Mouse (Mus musculus): Measurements from ENCODE around the gene Cox17. TPM values are rescaled to one million over a fixed set of nuclear protein-coding genes. Genes with fewer than 3 reads are reported as not detected.

Gene Cox17
- polyA plus RNA-seq, 1 experiment from 2014 or later, result 108 TPM

DNA sequence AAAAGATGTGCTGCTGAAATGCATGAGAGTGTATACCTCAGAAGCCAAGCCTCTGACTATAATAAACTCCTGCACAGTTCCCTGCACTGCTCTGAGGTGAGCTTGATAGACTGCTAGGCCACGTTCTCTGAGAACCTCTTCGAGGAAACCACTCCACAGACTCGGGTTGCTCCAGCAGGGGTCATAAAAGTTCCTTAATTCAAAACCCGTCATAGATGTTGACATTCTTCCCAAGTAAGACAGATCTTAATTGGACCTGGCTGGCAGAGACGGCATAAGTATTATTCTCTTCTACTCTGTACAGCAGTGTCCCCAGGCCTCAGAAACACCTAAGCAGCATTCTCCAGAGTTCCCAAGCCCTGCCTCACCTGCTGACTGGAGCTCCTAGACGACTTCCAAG lies 4.1 kb downstream of the Cox17 start:
- Histone ChIP-seq H3K27me3 (ENCODE audit: control insufficient read depth, insufficient read depth, low read length) (no peaks in the 10 kb centered on the region), H3K4me1 (ENCODE audit: control insufficient read depth, insufficient read depth, low read length) (0 out of 2 replicates have a peak, but pooled peaks cover 2% of the 10 kb centered on the region), H3K4me2 (ENCODE audit: low read depth, low read length) (no peak overlapping the region), H3K27ac (replicated peaks; ENCODE audit: low read depth, low read length) (no peak overlapping the region), H3K4me3 (ENCODE audit: low read depth, low read length) (no peak overlapping the region), H3K36me3 (replicated peaks; ENCODE audit: control insufficient read depth, insufficient read depth, low read depth, low read length) (no peaks in the 10 kb centered on the region; the same call in 1 of the 2 replicates), H3K9me3 (replicated peaks; ENCODE audit: control insufficient read depth, low read length) (no peaks in the 10 kb centered on the region), H3K9ac (replicated peaks; ENCODE audit: low read length) (no peak overlapping the region)
- no peak for DNase-seq (ENCODE audit: low spot score)
- WGBS, result 76% methylated on average over 6 of the region's 6 CpGs
- ATAC-seq (replicated peaks; ENCODE audit: insufficient number of reproducible peaks, low FRiP score, low TSS enrichment, low read depth), result no peak

DNA sequence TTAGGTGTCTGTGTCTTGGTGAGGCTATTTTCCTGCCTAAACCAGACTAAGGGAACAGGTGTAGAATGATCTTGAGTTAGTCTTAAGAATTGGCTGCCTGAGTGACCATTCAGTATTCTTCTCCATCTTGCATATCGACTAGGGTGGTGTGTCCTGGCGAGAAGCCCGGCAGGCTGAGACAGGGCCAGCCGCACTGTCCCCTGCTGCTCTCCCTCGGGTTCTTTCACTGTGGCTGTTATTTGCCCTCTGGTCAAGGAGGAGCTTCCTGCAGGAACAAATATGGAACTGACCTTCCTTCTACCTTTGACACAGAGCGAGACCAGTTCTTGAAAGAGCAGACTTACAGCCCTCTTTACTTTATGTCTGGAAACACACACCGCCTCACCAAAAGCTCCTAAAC lies 5.2 kb downstream of the Cox17 start:
- no peak for ATAC-seq (replicated peaks; ENCODE audit: insufficient number of reproducible peaks, low FRiP score, low TSS enrichment, low read depth)
- H3K4me2 ChIP-seq (ENCODE audit: low read depth, low read length), result no peak overlapping the region
- no peaks in the 10 kb centered on the region; the same call in 1 of the 2 replicates for H3K36me3 ChIP-seq (replicated peaks; ENCODE audit: control insufficient read depth, insufficient read depth, low read depth, low read length)
- H3K27me3 ChIP-seq (ENCODE audit: control insufficient read depth, insufficient read depth, low read length), result no peaks in the 10 kb centered on the region
- no peak overlapping the region for H3K27ac ChIP-seq (replicated peaks; ENCODE audit: low read depth, low read length)
- no peak overlapping the region for H3K4me3 ChIP-seq (ENCODE audit: low read depth, low read length)
- H3K9ac ChIP-seq (replicated peaks; ENCODE audit: low read length), result no peak overlapping the region
- DNase-seq (ENCODE audit: low spot score), result no peak
- 0 out of 2 replicates have a peak, but pooled peaks cover 2% of the 10 kb centered on the region for H3K4me1 ChIP-seq (ENCODE audit: control insufficient read depth, insufficient read depth, low read length)
- WGBS, result 84% methylated on average over 7 of the region's 7 CpGs
- H3K9me3 ChIP-seq (replicated peaks; ENCODE audit: control insufficient read depth, low read length), result no peaks in the 10 kb centered on the region

DNA sequence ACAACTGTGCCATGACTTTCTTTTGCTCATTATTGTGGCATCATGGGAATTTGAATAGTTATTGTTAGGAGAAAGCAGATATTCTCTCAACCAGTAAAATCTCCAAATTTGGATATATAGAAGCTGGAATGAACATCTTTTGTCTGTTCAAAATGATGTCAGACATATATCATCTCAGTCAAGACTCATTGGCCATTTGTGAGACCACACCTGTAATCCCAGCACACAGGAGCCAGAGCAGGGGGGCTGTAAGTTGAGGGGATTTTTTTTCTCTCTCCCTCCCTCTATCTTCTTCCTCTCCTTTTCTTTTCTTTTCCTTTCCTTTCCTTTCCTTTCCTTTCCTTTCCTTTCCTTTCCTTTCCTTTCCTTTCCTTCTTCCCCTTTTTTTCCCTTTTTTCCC lies 6.1 kb downstream of the Cox17 start:
- Histone ChIP-seq H3K4me2 (ENCODE audit: low read depth, low read length) (no peak overlapping the region), H3K4me3 (ENCODE audit: low read depth, low read length) (no peak overlapping the region), H3K27ac (replicated peaks; ENCODE audit: low read depth, low read length) (no peak overlapping the region), H3K4me1 (ENCODE audit: control insufficient read depth, insufficient read depth, low read length) (0 out of 2 replicates have a peak, but pooled peaks cover 2% of the 10 kb centered on the region), H3K36me3 (replicated peaks; ENCODE audit: control insufficient read depth, insufficient read depth, low read depth, low read length) (no peaks in the 10 kb centered on the region; the same call in 1 of the 2 replicates), H3K9ac (replicated peaks; ENCODE audit: low read length) (no peak overlapping the region), H3K27me3 (ENCODE audit: control insufficient read depth, insufficient read depth, low read length) (no peaks in the 10 kb centered on the region), H3K9me3 (replicated peaks; ENCODE audit: control insufficient read depth, low read length) (no peaks in the 10 kb centered on the region)
- ATAC-seq (replicated peaks; ENCODE audit: insufficient number of reproducible peaks, low FRiP score, low TSS enrichment, low read depth) (no peak), DNase-seq (ENCODE audit: low spot score) (no peak)

DNA sequence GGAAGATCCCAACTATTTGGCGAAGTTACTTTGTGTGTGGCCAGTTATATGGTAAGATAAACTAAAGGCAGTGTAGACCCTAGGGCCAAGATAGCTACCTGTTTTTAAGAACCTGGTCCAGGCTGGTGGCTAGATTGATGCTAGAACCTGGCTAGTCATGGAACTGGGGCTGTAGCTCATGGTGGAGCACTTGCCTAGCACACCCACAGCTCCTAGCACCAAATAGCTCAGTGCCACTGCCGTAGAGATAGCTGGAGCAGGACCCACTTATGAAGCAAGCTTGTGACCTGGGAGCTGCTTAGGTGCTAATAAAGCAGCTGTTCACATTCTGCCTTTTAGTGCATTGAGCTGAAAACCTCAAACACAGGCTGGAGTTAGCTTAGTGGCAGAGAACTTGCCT lies 6.9 kb downstream of the Cox17 start:
- no peak overlapping the region for H3K4me2 ChIP-seq (ENCODE audit: low read depth, low read length)
- no peak overlapping the region for H3K4me3 ChIP-seq (ENCODE audit: low read depth, low read length)
- no peak overlapping the region for H3K9ac ChIP-seq (replicated peaks; ENCODE audit: low read length)
- no peaks in the 10 kb centered on the region for H3K27me3 ChIP-seq (ENCODE audit: control insufficient read depth, insufficient read depth, low read length)
- no peak overlapping the region for H3K27ac ChIP-seq (replicated peaks; ENCODE audit: low read depth, low read length)
- no peaks in the 10 kb centered on the region for H3K9me3 ChIP-seq (replicated peaks; ENCODE audit: control insufficient read depth, low read length)
- H3K4me1 ChIP-seq (ENCODE audit: control insufficient read depth, insufficient read depth, low read length), result no peaks in the 10 kb centered on the region
- no peaks in the 10 kb centered on the region; the same call in 1 of the 2 replicates for H3K36me3 ChIP-seq (replicated peaks; ENCODE audit: control insufficient read depth, insufficient read depth, low read depth, low read length)
- DNase-seq (ENCODE audit: low spot score) (no peak), ATAC-seq (replicated peaks; ENCODE audit: insufficient number of reproducible peaks, low FRiP score, low TSS enrichment, low read depth) (no peak)
- 91% methylated on average over 2 of the region's 2 CpGs for WGBS

DNA sequence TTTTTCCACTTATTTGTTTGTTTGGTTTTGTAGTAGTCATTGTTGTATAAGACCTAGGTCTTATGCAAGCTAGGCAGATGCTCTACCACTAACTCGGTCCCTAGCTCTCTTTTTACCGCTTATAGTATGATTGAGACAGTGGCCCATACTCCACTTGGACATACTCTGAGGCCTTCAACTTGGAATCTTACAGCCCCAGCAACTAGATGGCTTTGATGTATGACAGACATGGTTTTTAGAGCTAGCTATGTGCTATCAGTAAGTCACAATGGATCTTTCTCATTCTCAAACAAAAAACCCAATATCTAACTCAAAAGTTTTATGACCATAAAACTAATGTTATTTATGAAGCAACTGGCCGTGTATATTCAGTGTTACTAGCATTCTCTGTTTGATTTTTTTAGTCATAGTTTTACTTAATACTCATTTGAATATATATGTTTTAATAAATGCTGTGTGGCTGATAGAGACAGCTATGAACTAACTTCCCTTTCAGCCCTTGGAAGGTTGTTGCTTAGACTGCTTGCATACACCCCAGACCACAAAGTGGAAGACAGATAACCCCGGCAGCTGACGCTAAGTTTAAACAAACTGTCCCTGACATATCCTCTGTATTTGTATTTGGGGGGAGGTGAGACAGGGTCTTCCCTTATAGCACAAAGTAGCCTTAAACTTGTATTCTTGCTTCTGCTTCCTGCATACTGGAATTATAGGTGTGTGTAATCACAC lies 7.6 kb downstream of the Cox17 start:
- no peaks in the 10 kb centered on the region for H3K27me3 ChIP-seq (ENCODE audit: control insufficient read depth, insufficient read depth, low read length)
- no peak for ATAC-seq (replicated peaks; ENCODE audit: insufficient number of reproducible peaks, low FRiP score, low TSS enrichment, low read depth)
- no peak overlapping the region for H3K27ac ChIP-seq (replicated peaks; ENCODE audit: low read depth, low read length)
- H3K9me3 ChIP-seq (replicated peaks; ENCODE audit: control insufficient read depth, low read length), result no peaks in the 10 kb centered on the region
- DNase-seq (ENCODE audit: low spot score), result no peak
- H3K4me1 ChIP-seq (ENCODE audit: control insufficient read depth, insufficient read depth, low read length), result no peaks in the 10 kb centered on the region
- WGBS, result 88% methylated on average over 5 of the region's 5 CpGs
- H3K4me3 ChIP-seq (ENCODE audit: low read depth, low read length), result no peak overlapping the region
- no peak overlapping the region for H3K9ac ChIP-seq (replicated peaks; ENCODE audit: low read length)
- H3K36me3 ChIP-seq (replicated peaks; ENCODE audit: control insufficient read depth, insufficient read depth, low read depth, low read length), result no peaks in the 10 kb centered on the region; the same call in 1 of the 2 replicates
- H3K4me2 ChIP-seq (ENCODE audit: low read depth, low read length), result no peak overlapping the region

DNA sequence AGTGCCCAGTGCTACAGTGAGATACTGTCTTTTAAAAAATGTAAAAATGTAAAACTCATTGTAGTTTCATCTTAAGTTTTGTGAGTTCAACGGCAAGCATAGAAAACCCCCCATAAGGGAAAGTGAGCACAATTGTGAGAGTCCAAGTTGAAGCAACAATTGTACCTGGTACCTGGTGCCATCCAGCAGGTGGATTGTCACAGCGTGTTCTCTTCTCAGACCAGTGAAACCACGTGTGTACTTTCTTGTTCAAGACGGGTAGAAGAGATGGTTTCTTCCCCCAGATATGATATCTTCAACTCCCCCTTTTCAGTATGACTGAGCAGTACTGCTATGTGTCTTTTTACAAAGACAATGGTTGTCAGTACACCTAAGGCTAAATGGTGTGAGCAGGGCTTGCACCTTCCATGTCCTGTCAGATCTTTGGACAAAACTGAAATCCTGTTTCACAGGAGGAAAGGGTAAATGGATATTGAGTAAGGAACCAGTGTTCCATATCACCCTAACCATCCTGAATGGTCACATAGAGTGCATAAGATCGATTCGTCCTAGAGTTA lies 11.5 kb downstream of the Cox17 start:
- DNase-seq (ENCODE audit: low spot score), result no peak
- no peak overlapping the region for H3K9ac ChIP-seq (replicated peaks; ENCODE audit: low read length)
- no peak overlapping the region for H3K27ac ChIP-seq (replicated peaks; ENCODE audit: low read depth, low read length)
- H3K36me3 ChIP-seq (replicated peaks; ENCODE audit: control insufficient read depth, insufficient read depth, low read depth, low read length), result no peaks in the 10 kb centered on the region
- no peak for ATAC-seq (replicated peaks; ENCODE audit: insufficient number of reproducible peaks, low FRiP score, low TSS enrichment, low read depth)
- WGBS, result 88% methylated on average over 6 of the region's 6 CpGs
- no peaks in the 10 kb centered on the region for H3K27me3 ChIP-seq (ENCODE audit: control insufficient read depth, insufficient read depth, low read length)
- H3K4me3 ChIP-seq (ENCODE audit: low read depth, low read length), result no peak overlapping the region
- no peaks in the 10 kb centered on the region for H3K9me3 ChIP-seq (replicated peaks; ENCODE audit: control insufficient read depth, low read length)
- H3K4me1 ChIP-seq (ENCODE audit: control insufficient read depth, insufficient read depth, low read length), result no peaks in the 10 kb centered on the region; the same call in 1 of the 2 replicates
- H3K4me2 ChIP-seq (ENCODE audit: low read depth, low read length), result no peak overlapping the region

DNA sequence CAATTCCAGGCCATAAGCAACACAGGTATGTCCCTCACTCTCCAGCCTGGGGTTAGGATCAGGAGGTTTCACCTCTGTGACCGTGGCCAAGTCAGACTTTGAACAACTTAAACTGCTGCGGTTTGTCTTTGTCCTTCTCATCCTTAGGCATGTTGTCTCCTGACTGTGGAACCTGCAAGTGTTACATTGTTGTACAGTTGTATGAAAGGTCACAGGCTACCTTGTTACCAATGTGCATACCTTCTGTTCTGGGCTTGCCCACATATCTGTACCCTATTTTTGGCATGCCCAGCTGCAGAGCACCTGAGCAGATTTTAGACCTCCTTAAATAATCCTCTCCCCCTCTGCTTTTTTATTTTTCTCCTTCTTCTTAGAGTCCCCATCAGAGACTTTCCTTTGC lies 12.4 kb downstream of the Cox17 start:
- H3K9ac ChIP-seq (replicated peaks; ENCODE audit: low read length), result no peak overlapping the region
- no peak overlapping the region for H3K4me3 ChIP-seq (ENCODE audit: low read depth, low read length)
- no peak for ATAC-seq (replicated peaks; ENCODE audit: insufficient number of reproducible peaks, low FRiP score, low TSS enrichment, low read depth)
- no peak for DNase-seq (ENCODE audit: low spot score)
- H3K27ac ChIP-seq (replicated peaks; ENCODE audit: low read depth, low read length), result no peak overlapping the region
- no peaks in the 10 kb centered on the region for H3K9me3 ChIP-seq (replicated peaks; ENCODE audit: control insufficient read depth, low read length)
- H3K36me3 ChIP-seq (replicated peaks; ENCODE audit: control insufficient read depth, insufficient read depth, low read depth, low read length), result no peaks in the 10 kb centered on the region
- WGBS, result 91% methylated on average over 2 of the region's 2 CpGs
- no peaks in the 10 kb centered on the region; the same call in 1 of the 2 replicates for H3K4me1 ChIP-seq (ENCODE audit: control insufficient read depth, insufficient read depth, low read length)
- H3K4me2 ChIP-seq (ENCODE audit: low read depth, low read length), result no peak overlapping the region
- H3K27me3 ChIP-seq (ENCODE audit: control insufficient read depth, insufficient read depth, low read length), result no peaks in the 10 kb centered on the region

DNA sequence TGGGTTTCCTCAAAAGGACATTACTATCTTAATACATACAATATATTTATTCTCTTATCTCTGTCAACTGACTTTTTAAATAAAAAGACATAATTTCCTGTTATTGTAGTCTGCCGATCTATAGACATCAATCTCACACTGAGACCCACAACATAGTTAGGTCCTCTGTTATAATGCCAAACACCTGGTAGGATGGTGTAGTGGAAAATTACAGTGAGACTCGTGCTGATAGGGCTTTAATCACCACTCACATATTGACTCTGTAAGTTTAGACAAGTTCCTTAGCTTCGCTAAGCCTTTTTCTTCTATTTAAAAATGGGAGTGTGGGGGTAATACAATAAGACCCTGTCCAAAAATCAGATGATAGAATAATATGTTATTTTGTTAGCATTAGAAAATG lies 13.1 kb downstream of the Cox17 start:
- H3K9ac ChIP-seq (replicated peaks; ENCODE audit: low read length), result no peak overlapping the region
- no peak for DNase-seq (ENCODE audit: low spot score)
- no peak for ATAC-seq (replicated peaks; ENCODE audit: insufficient number of reproducible peaks, low FRiP score, low TSS enrichment, low read depth)
- no peak overlapping the region for H3K4me3 ChIP-seq (ENCODE audit: low read depth, low read length)
- H3K27me3 ChIP-seq (ENCODE audit: control insufficient read depth, insufficient read depth, low read length), result no peaks in the 10 kb centered on the region
- H3K27ac ChIP-seq (replicated peaks; ENCODE audit: low read depth, low read length), result no peak overlapping the region
- H3K9me3 ChIP-seq (replicated peaks; ENCODE audit: control insufficient read depth, low read length), result no peaks in the 10 kb centered on the region
- no peaks in the 10 kb centered on the region; the same call in 1 of the 2 replicates for H3K4me1 ChIP-seq (ENCODE audit: control insufficient read depth, insufficient read depth, low read length)
- 76% methylated on average over 3 of the region's 3 CpGs for WGBS
- no peak overlapping the region for H3K4me2 ChIP-seq (ENCODE audit: low read depth, low read length)
- no peaks in the 10 kb centered on the region for H3K36me3 ChIP-seq (replicated peaks; ENCODE audit: control insufficient read depth, insufficient read depth, low read depth, low read length)

All from embryonic facial prominence, embryonic 11.5 days (tissue).